Mouse (Mus musculus): ENCODE data around the gene Pskh1.
A peak's percentile ranks its signal among the peaks of the same experiment; 100 is the strongest.

- TF ChIP-seq POLR2A (IDR thresholded peaks at IDR 0.05; ENCODE audit: extremely low read depth, insufficient read depth, low read length), result peak; percentile 66; the same call in 1 of the 2 replicates
- no peak for TF ChIP-seq CTCF (IDR thresholded peaks at IDR 0.05; ENCODE audit: extremely low read depth, insufficient read depth, low read length)
Measured at GRCm38 (mm10) chr8:105943321-105943739, 43.1 kb downstream of the Pskh1 start, which contains the start of gene Lcat.
